Mouse (Mus musculus) ES-E14 (cell line): ENCODE data around the gene Itpa. TPM values are rescaled to one million over a fixed set of nuclear protein-coding genes. Genes with fewer than 3 reads are reported as not detected.
"Not testable (repeated sequence)": the region's sequence is repeated elsewhere in the genome, so short reads cannot be mapped to it uniquely, and the experiment has no call there.

Experiments used
- DNase-seq: peaks from one replicate; pipeline ENCODE4 v3.0.0-alpha.2; 2013; ENCODE audit warnings: low read depth, low spot score
- H3K27ac ChIP-seq: 2 replicates; pipeline ENCODE4 v1.5.1; 2012; ENCODE audit warnings: low read depth, mild to moderate bottlenecking, low read length, moderate library complexity, mixed read lengths; ENCODE audit not compliant: poor library complexity, insufficient read depth, severe bottlenecking
- H3K36me3 ChIP-seq: 2 replicates; pipeline ENCODE4 v1.6.1; 2012; ENCODE audit warnings: mild to moderate bottlenecking, low read length, moderate library complexity, mixed read lengths; ENCODE audit not compliant: control insufficient read depth, poor library complexity, insufficient read depth, severe bottlenecking
- H3K4me1 ChIP-seq, 2 experiments: fragments of 150-350 bp in 1 of 2; sonication (generic) in 1 of 2; 2 replicates each; pipeline ENCODE4 v1.6.1; 2012; ENCODE audit warnings: low read length in 2 of 2, mild to moderate bottlenecking in 1 of 2, mixed read lengths in 1 of 2; ENCODE audit not compliant: control insufficient read depth in 2 of 2, insufficient read depth in 2 of 2, poor library complexity in 1 of 2
- H3K4me3 ChIP-seq, 2 experiments: fragments of 150-350 bp in 1 of 2; sonication (generic) in 1 of 2; 2 replicates each; pipeline ENCODE4 v1.5.1; 2012; ENCODE audit warnings: low read length in 2 of 2, low read depth in 1 of 2, mild to moderate bottlenecking in 1 of 2, mixed read lengths in 1 of 2; ENCODE audit not compliant: insufficient read depth in 1 of 2, poor library complexity in 1 of 2, severe bottlenecking in 1 of 2
- H3K9ac ChIP-seq: 2 replicates; pipeline ENCODE4 v1.6.1; 2012; ENCODE audit warnings: low read depth, mild to moderate bottlenecking, low read length, mixed read lengths; ENCODE audit not compliant: poor library complexity, insufficient read depth, severe bottlenecking
- H3K9me3 ChIP-seq: fragments of 150-350 bp; sonication (generic); 2 replicates; pipeline ENCODE4 v1.6.1; 2012; ENCODE audit warnings: low read depth, mild to moderate bottlenecking, low read length; ENCODE audit not compliant: control insufficient read depth, insufficient read depth
- CHD2 ChIP-seq: IDR thresholded peaks from 2 replicates; pipeline ENCODE4 v1.6.1; 2014; ENCODE audit warnings: mild to moderate bottlenecking, low read depth, low read length, inconsistent platforms
- HCFC1 ChIP-seq: IDR thresholded peaks from 2 replicates; pipeline ENCODE4 v1.6.1; 2012; ENCODE audit warnings: low read length, inconsistent platforms, borderline replicate concordance; ENCODE audit not compliant: insufficient read depth
- MAFK ChIP-seq: IDR thresholded peaks from 2 replicates; pipeline ENCODE4 v1.6.1; 2014; ENCODE audit warnings: mild to moderate bottlenecking, low read depth, low read length, inconsistent platforms; ENCODE audit not compliant: insufficient read depth
- ZC3H11A ChIP-seq: IDR thresholded peaks from 2 replicates; pipeline ENCODE4 v1.6.1; 2012; ENCODE audit warnings: low read depth, mild to moderate bottlenecking, inconsistent platforms, low read length, borderline replicate concordance
- ZNF384 ChIP-seq: IDR thresholded peaks from 2 replicates; pipeline ENCODE4 v1.6.1; 2012; ENCODE audit warnings: low read depth, low read length, inconsistent platforms
- in situ Hi-C, 2 experiments: fragments of 600-800 bp; cut with MboI; formaldehyde crosslinking; loops; one replicate each; pipeline ENCODE4 v1.15.1; 2025; ENCODE audit warnings: low sequenced_read_pairs in 2 of 2, inconsistent platforms in 1 of 2; ENCODE audit not compliant: unreplicated experiment in 2 of 2
- total RNA-seq: library from RNA; depleted of rRNA; stranded (reverse); fragments of 300-350 nt; gene quantifications from 2 replicates; pipeline ENCODE4 v1.2.3, GENCODE M21; 2012

Itpa gene
- total RNA-seq, 1 experiment = 83.4 TPM

DNA sequence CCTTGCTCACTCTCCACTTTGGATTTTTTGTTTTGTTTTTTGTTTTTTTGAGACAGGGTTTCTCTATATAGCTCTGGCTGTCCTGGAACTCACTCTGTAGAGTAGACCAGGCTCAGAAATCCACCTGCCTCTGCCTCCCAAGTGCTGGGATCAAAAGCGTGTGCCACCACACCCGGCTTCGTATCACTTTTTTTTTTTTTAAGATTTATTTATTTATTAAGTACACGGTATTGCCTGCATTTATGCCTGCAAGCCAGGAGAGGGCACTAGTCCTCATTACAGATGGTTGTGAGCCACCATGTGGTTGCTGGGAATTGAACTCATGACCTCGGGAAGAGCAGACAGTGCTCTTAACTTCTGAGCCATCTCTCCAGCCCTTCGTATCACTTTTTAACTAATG, 18.4 kb upstream of the Itpa start:
- in situ Hi-C loops, DNase-seq: not testable (repeated sequence)
- TF ChIP-seq ZNF384 = peak; percentile 63; the same call in 1 of the 2 replicates

DNA sequence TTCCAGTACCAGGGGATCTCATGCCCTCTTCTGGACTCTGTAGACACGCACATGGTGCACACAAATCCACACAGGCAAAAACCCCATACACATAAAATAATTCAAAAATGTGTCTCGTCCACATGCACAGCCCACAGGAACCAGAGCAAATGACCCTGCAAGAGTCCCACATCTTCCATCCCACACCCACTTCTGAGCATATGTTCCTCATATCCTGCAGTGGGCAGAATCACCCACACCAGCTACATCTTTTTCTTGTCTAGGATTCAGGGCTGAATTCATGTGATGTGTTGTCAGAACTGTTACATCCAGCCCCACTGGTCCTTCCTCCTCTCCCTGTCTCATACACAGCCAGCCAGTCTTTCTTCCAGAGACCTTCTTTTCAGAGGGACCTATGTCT, 14.1 kb upstream of the Itpa start:
- Histone ChIP-seq H3K4me3 (no peak overlapping the region), H3K4me1 (no peaks in the 10 kb centered on the region), H3K9ac (no peak overlapping the region), H3K9me3 (no peaks in the 10 kb centered on the region), H3K27ac (no peak overlapping the region), H3K36me3 (peaks cover 31% of the 10 kb centered on the region)
- in situ Hi-C loops = no loop called here
- no peak for DNase-seq
- no peak for TF ChIP-seq CHD2
- TF ChIP-seq HCFC1 = no peak

More for the DNA sequence above, 18.4 kb upstream of the Itpa start:
- not testable (repeated sequence) for H3K27ac ChIP-seq, H3K4me3 ChIP-seq, H3K9ac ChIP-seq, H3K4me1 ChIP-seq, H3K9me3 ChIP-seq, H3K36me3 ChIP-seq

DNA sequence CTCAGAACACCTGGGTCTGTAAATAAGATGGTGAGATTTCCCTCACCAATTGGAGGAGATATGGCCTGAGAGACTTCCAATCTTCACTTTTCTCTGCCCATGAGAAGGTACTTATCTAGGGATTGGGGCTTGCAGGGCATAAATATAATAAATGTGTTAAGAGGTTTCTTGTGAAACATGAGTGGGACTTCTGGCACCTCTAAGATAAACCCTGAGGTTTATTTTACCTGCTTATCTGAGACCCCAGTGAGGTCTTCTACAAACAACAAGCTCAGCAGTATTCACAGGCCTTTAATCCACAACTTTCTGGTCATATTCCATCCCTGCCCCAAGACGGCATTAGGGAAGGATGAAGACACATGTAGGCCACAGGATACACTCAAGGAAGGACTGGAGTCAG, 13.7 kb upstream of the Itpa start:
- Histone ChIP-seq H3K36me3 (peaks cover 32% of the 10 kb centered on the region), H3K4me3 (no peak overlapping the region), H3K9me3 (no peaks in the 10 kb centered on the region), H3K27ac (no peak overlapping the region), H3K4me1 (no peaks in the 10 kb centered on the region), H3K9ac (no peak overlapping the region)
- no peak for DNase-seq
- in situ Hi-C loops = no loop called here
- no peak for TF ChIP-seq MAFK
- TF ChIP-seq ZNF384 = no peak
- no peak for TF ChIP-seq ZC3H11A
- TF ChIP-seq HCFC1 = no peak
- no peak for TF ChIP-seq CHD2

DNA sequence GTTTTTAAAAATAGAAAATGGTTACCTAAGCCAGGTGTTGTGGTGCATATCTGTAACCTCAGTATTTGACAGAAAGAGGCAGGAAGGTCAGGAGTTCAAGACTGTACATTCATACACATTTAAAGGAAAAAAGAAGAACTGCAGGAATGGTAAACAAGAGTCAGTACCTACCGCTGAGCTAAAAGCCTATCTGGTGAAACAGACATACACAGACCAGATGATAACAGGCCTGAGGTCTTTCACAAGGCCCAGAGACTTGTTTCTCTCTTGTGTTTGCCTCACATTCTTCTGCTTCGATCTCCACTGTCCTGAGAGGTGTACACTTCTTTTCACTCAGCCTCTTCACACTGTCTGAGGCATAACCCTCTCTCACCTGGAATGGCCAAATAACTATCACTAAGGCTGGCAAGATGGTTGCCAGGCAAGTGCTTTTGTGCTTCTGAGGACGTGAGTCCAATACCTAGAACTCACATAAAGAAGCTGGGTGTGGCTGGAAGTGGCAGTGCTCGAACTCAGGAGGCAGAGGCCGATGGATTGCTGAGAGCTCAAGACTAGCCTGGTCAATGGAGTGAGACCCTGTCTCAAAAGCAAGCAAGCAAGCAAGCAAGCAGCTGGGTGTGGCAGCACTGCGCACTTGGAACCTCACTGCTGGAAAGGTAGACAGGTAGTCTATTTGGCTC, 11.6 kb upstream of the Itpa start:
- Histone ChIP-seq H3K36me3 (peaks cover 36% of the 10 kb centered on the region), H3K9me3 (no peaks in the 10 kb centered on the region), H3K27ac (no peak overlapping the region), H3K4me3 (no peak overlapping the region), H3K4me1 (no peaks in the 10 kb centered on the region), H3K9ac (no peak overlapping the region)
- TF ChIP-seq CHD2 = no peak
- TF ChIP-seq HCFC1 = no peak
- TF ChIP-seq ZC3H11A = no peak
- TF ChIP-seq MAFK = no peak
- TF ChIP-seq ZNF384 = no peak
- DNase-seq = no peak
- in situ Hi-C loops = no loop called here

DNA sequence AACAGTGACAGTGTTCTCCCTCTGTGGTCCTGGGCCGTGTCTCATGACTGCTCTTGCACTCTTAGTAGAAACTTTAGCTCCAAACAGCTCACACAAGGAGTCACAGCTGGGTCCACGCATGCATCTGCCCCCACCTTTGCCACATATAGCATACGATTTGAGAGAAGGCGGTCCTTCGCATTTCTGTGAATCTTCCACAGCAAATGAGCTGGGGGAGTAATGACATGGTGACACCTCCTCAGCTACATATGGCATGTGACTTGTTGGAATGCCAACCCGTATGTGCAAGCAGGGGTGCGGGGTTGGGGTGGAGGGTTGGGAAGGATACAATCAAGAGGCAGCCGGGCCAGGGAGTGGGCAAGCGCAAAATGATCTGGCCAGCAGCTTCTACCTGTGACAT, 10.9 kb upstream of the Itpa start:
- no peak for DNase-seq
- Histone ChIP-seq H3K9me3 (no peaks in the 10 kb centered on the region), H3K4me3 (no peak overlapping the region), H3K9ac (no peak overlapping the region), H3K36me3 (peaks cover 39% of the 10 kb centered on the region), H3K27ac (no peak overlapping the region), H3K4me1 (no peaks in the 10 kb centered on the region)
- in situ Hi-C loops = no loop called here
- TF ChIP-seq HCFC1 (no peak), CHD2 (no peak), ZNF384 (no peak)
